ENCODE assay signal across 15 mouse cellular contexts in the genomic region with DNA sequence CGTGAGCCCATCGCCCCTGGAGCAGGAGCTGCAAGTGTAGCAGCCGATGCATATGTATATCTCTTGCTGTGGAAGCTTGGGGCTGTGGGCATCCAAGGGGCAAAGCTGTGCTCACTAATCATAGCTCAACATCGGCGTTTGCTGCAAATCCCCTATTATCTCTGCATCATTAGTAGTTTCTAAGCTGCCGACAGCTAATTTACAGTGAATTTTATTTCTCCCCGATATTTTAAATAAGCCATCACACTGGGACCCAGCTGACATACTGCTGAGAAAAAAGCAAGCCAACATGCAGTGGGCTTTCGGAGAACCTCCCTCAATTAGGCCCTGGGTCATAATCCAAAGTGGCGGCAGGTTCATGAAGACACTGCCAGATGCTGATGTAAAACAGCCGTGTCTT.
"Had no signal": no experiment of that assay in that cellular context is flagged by ENCODE, and none has a peak within 500 bp of the region (broad histone marks: within the 10 kb centered on the region; RNA-seq: fewer than 3 reads in every experiment).

No protein-coding gene starts in this region.

- H3K27ac ChIP-seq: layer of hippocampus, adult 2 months; left cerebral cortex, adult 2 months; limb, embryonic 10.5 days; liver, embryonic 15.5 days had no signal

- H3K4me3 ChIP-seq: layer of hippocampus, adult 2 months; left cerebral cortex, adult 2 months; limb, embryonic 10.5 days; liver, embryonic 15.5 days had no signal

- H3K9me3 ChIP-seq: limb, embryonic 10.5 days; liver, embryonic 15.5 days had no signal

- H3K36me3 ChIP-seq: limb, embryonic 10.5 days; liver, embryonic 15.5 days had no signal

- H3K4me2 ChIP-seq: liver, embryonic 11.5 days; liver, embryonic 15.5 days had no signal

- H3K4me1 ChIP-seq: liver, embryonic 15.5 days had no signal

- H3K27me3 ChIP-seq: liver, embryonic 15.5 days had no signal

- DNase-seq: kidney, adult 18-20 months; kidney, postnatal 10 days; kidney, postnatal 4 days; lung, adult 2 months; lung, postnatal 36 days; right cerebral cortex, postnatal 4 days; spleen, adult 18-20 months; thymus, adult 18-20 months; thymus, postnatal 14 days had no signal

- H3K9ac ChIP-seq: liver, embryonic 15.5 days had no signal

- ATAC-seq: lung, postnatal 0 days had no signal
